ENCODE assay signal across 23 mouse cellular contexts in the genomic region with DNA sequence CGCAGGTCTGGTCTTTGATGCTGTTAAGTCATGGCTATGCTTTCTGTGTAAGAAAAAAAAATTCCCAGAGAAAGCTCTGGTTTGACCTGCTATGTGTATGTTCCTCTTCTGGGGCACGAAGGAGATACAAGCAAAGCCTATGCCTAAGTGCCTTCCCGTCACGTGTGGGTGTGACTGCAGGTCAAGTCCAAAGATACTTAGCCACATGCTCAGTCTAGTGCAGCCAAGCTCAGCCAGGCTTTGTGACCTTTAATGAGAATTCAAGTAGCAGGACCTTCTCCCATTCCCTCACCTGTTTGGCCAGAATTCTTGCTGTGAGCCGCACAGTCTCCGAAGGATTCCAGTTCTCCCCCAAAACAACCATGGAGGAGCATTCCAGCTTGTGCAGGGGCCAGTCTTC. TPM values are rescaled to one million over a fixed set of nuclear protein-coding genes. Genes with fewer than 3 reads are reported as not detected.
DNase-seq lines count a peak whose midpoint lies in the region; ATAC-seq and TF ChIP-seq lines count a peak whose summit lies in the region.
"Had no signal": no experiment of that assay in that cellular context is flagged by ENCODE, and none has a peak within 500 bp of the region (broad histone marks: within the 10 kb centered on the region; RNA-seq: fewer than 3 reads in every experiment).

No protein-coding gene starts in this region.

- no peak overlapping the region for H3K4me3 ChIP-seq in heart, adult 2 months
- no peak overlapping the region for H3K4me3 ChIP-seq in kidney, adult 2 months (ENCODE audit: insufficient read depth, low read depth, low read length)
- H3K4me3 ChIP-seq in heart, embryonic 15.5 days: no peak overlapping the region
- H3K4me3 ChIP-seq in kidney, postnatal 0 days (replicated peaks; ENCODE audit: low read depth, low read length): no peak overlapping the region
- H3K4me3 ChIP-seq in hindbrain, embryonic 12.5 days: no peak overlapping the region
- H3K4me3 ChIP-seq: forebrain, embryonic 10.5 days; limb, embryonic 12.5 days; midbrain, embryonic 15.5 days; neural tube, embryonic 13.5 days; stomach, embryonic 15.5 days had no signal

- no peaks in the 10 kb centered on the region for H3K4me1 ChIP-seq in heart, adult 2 months (ENCODE audit: control insufficient read depth, insufficient read depth, low read length)
- H3K4me1 ChIP-seq in kidney, adult 2 months (ENCODE audit: control insufficient read depth, insufficient read depth, low read length): no peaks in the 10 kb centered on the region
- peaks cover 48% of the 10 kb centered on the region for H3K4me1 ChIP-seq in heart, embryonic 15.5 days (replicated peaks)
- no peaks in the 10 kb centered on the region for H3K4me1 ChIP-seq in kidney, postnatal 0 days (replicated peaks; ENCODE audit: insufficient read depth, low read length)
- H3K4me1 ChIP-seq in hindbrain, embryonic 12.5 days: peaks cover 2% of the 10 kb centered on the region; the same call in 1 of the 2 replicates
- H3K4me1 ChIP-seq: stomach, embryonic 15.5 days had no signal

- DNase-seq in heart, adult 2 months: no peak
- no peak for DNase-seq in heart, postnatal 14 days
- peak; percentile 33 for DNase-seq in kidney, adult 2 months
- no peak for DNase-seq in kidney, adult 18-20 months
- DNase-seq in kidney, postnatal 0 days (ENCODE audit: low spot score): peak; percentile 65
- no peak for DNase-seq in layer of hippocampus, postnatal 36 days
- DNase-seq: cerebellum, adult 11 months; cerebellum, adult 9-11 months; liver, postnatal 0 days; right cerebral cortex, postnatal 4 days; thymus, adult 2 months had no signal

- TF ChIP-seq POLR2A in heart, adult 2 months (IDR thresholded peaks at IDR 0.05; ENCODE audit: insufficient read depth, low read depth, low read length): no peak
- TF ChIP-seq POLR2A in kidney, adult 2 months (IDR thresholded peaks at IDR 0.05; ENCODE audit: low read depth, low read length): no peak

- no peak overlapping the region for H3K9ac ChIP-seq in heart, adult 2 months (ENCODE audit: low read depth, low read length)
- H3K9ac ChIP-seq in heart, embryonic 15.5 days: 0 out of 2 replicates have a peak overlapping the region, but pooled peaks have one; percentile 20
- no peak overlapping the region for H3K9ac ChIP-seq in kidney, postnatal 0 days (ENCODE audit: low read depth, low read length)
- no peak overlapping the region for H3K9ac ChIP-seq in hindbrain, embryonic 12.5 days
- H3K9ac ChIP-seq: limb, embryonic 12.5 days; liver, postnatal 0 days; midbrain, embryonic 15.5 days; neural tube, embryonic 13.5 days; stomach, embryonic 15.5 days had no signal

- ATAC-seq in heart, embryonic 15.5 days (replicated peaks; ENCODE audit: insufficient number of reproducible peaks, insufficient read depth, low FRiP score, low read depth): no peak
- peak; percentile 69 for ATAC-seq in kidney, postnatal 0 days (replicated peaks; ENCODE audit: low FRiP score, low read depth)
- ATAC-seq in hindbrain, embryonic 12.5 days (ENCODE audit: low FRiP score): no peak
- ATAC-seq: forebrain, embryonic 16.5 days; intestine, postnatal 0 days; liver, postnatal 0 days; lung, postnatal 0 days; midbrain, embryonic 15.5 days had no signal

- H3K79me2 ChIP-seq in heart, adult 2 months (replicated peaks; ENCODE audit: control insufficient read depth, insufficient read depth, low read length): peaks cover 3% of the 10 kb centered on the region; the same call in 1 of the 2 replicates

- intact Hi-C loops in heart, adult 2 months (cut with DNase I): no loop called here
- intact Hi-C loops in heart, postnatal 14 days (cut with DNase I): no loop called here

- H3K9me3 ChIP-seq in heart, embryonic 15.5 days (replicated peaks): no peaks in the 10 kb centered on the region
- no peaks in the 10 kb centered on the region for H3K9me3 ChIP-seq in kidney, postnatal 0 days (replicated peaks; ENCODE audit: low read length)
- peaks cover 3% of the 10 kb centered on the region; the same call in 1 of the 2 replicates for H3K9me3 ChIP-seq in hindbrain, embryonic 12.5 days (replicated peaks)
- H3K9me3 ChIP-seq: forebrain, embryonic 10.5 days; limb, embryonic 12.5 days; midbrain, embryonic 15.5 days; neural tube, embryonic 13.5 days; stomach, embryonic 15.5 days had no signal

- no peaks in the 10 kb centered on the region for H3K36me3 ChIP-seq in heart, adult 2 months (ENCODE audit: control insufficient read depth, insufficient read depth, low read length)
- H3K36me3 ChIP-seq in kidney, adult 2 months (ENCODE audit: control insufficient read depth, insufficient read depth, low read length): no peaks in the 10 kb centered on the region
- H3K36me3 ChIP-seq in heart, embryonic 15.5 days: peaks cover 25% of the 10 kb centered on the region
- peaks cover 12% of the 10 kb centered on the region; the same call in 1 of the 2 replicates for H3K36me3 ChIP-seq in kidney, postnatal 0 days (ENCODE audit: insufficient read depth, low read length)
- H3K36me3 ChIP-seq in hindbrain, embryonic 12.5 days: peaks cover 14% of the 10 kb centered on the region
- H3K36me3 ChIP-seq: midbrain, embryonic 15.5 days had no signal

- no peak for TF ChIP-seq CTCF in heart, adult 2 months (IDR thresholded peaks at IDR 0.05)
- TF ChIP-seq CTCF in kidney, adult 2 months (conservative IDR thresholded peaks at IDR 0.05; ENCODE audit: insufficient read depth, insufficient read length, low read depth, low read length): no peak
- no peak for TF ChIP-seq CTCF in kidney, postnatal 0 days (IDR thresholded peaks at IDR 0.05; ENCODE audit: low read depth)

- 73% methylated on average over 6 of the region's 6 CpGs for WGBS in heart, adult 2 months
- 53% methylated on average over 6 of the region's 6 CpGs for WGBS in kidney, adult 2 months
- 65% methylated on average over 6 of the region's 6 CpGs for WGBS in heart, embryonic 15.5 days
- WGBS in kidney, postnatal 0 days: 57% methylated on average over 6 of the region's 6 CpGs
- 94% methylated on average over 6 of the region's 6 CpGs for WGBS in hindbrain, embryonic 12.5 days

- peak; percentile 92 for TF ChIP-seq EP300 in heart, adult 2 months (IDR thresholded peaks at IDR 0.05; ENCODE audit: insufficient read depth, low read depth, low read length)

- H3K4me2 ChIP-seq in heart, embryonic 15.5 days: no peak overlapping the region
- no peak overlapping the region for H3K4me2 ChIP-seq in kidney, postnatal 0 days (ENCODE audit: low read length)
- H3K4me2 ChIP-seq in hindbrain, embryonic 12.5 days (replicated peaks): no peak overlapping the region
- H3K4me2 ChIP-seq: limb, embryonic 12.5 days; liver, embryonic 11.5 days; midbrain, embryonic 15.5 days; neural tube, embryonic 13.5 days; stomach, embryonic 15.5 days had no signal

- H3K27me3 ChIP-seq in heart, adult 2 months (ENCODE audit: control insufficient read depth, insufficient read depth, low read length): no peaks in the 10 kb centered on the region
- no peaks in the 10 kb centered on the region for H3K27me3 ChIP-seq in kidney, adult 2 months (replicated peaks; ENCODE audit: control insufficient read depth, insufficient read depth, low read length)
- no peaks in the 10 kb centered on the region for H3K27me3 ChIP-seq in heart, embryonic 15.5 days
- H3K27me3 ChIP-seq in kidney, postnatal 0 days (ENCODE audit: insufficient read depth, low read length): no peaks in the 10 kb centered on the region
- no peaks in the 10 kb centered on the region for H3K27me3 ChIP-seq in hindbrain, embryonic 12.5 days
- H3K27me3 ChIP-seq: limb, embryonic 12.5 days; midbrain, embryonic 15.5 days; neural tube, embryonic 13.5 days; stomach, embryonic 15.5 days had no signal

- H3K27ac ChIP-seq in heart, adult 2 months: peak overlapping the region; percentile 21; the same call in 1 of the 2 replicates
- H3K27ac ChIP-seq in kidney, adult 2 months (ENCODE audit: insufficient read depth, low read depth, low read length): no peak overlapping the region
- peak overlapping the region; percentile 44 for H3K27ac ChIP-seq in heart, embryonic 15.5 days
- no peak overlapping the region for H3K27ac ChIP-seq in kidney, postnatal 0 days
- H3K27ac ChIP-seq in hindbrain, embryonic 12.5 days: no peak overlapping the region
- H3K27ac ChIP-seq: limb, embryonic 12.5 days; macrophage; midbrain, embryonic 15.5 days; neural tube, embryonic 13.5 days; stomach, embryonic 15.5 days had no signal

RNA-seq across cellular contexts. Expression of gene Smyd2, which starts 22.6 kb away (rescaled TPM):
- 10 to 100 TPM; 81.5 to 99.2 TPM for total RNA-seq in heart, adult 2 months (2021)
- 117 and 142 TPM in 2 replicates for polyA plus RNA-seq in heart, adult 2 months (2012; rRNA removed)
- 100 to 1,000 TPM; 122 to 138 TPM for total RNA-seq in heart, postnatal 14 days (2021)
- 42.8 and 46.3 TPM in 2 replicates for polyA plus RNA-seq in kidney, adult 2 months (2012; rRNA removed)
- polyA plus RNA-seq in heart, embryonic 15.5 days (2015; fragmentation: Nextera tagmentation; extraction: Ambion mirVana): 208 and 210 TPM in 2 replicates
- 70.4 and 72.1 TPM in 2 replicates for polyA plus RNA-seq in kidney, postnatal 0 days (2015; fragmentation: Nextera tagmentation; extraction: Ambion mirVana)
- 46.2 and 49.8 TPM in 2 replicates for polyA plus RNA-seq in hindbrain, embryonic 12.5 days (2016; fragmentation: Nextera tagmentation; extraction: Ambion mirVana)
- total RNA-seq in layer of hippocampus, postnatal 36 days (2021): 10 to 100 TPM; 74.5 to 77.0 TPM

Comparison
In these comparisons a context has a peak if more than half of its experiments do, and no peak if none do; other contexts are left out.
1. DNase-seq: peak in kidney, adult 2 months (single experiment) and kidney, postnatal 0 days (single experiment); none in heart, adult 2 months (0 of 2), heart, postnatal 14 days (0 of 2), kidney, adult 18-20 months (single experiment) and layer of hippocampus, postnatal 36 days (0 of 2).
2. H3K27ac ChIP-seq: peak in heart, adult 2 months (single experiment) and heart, embryonic 15.5 days (single experiment); none in kidney, adult 2 months (single experiment), kidney, postnatal 0 days (single experiment) and hindbrain, embryonic 12.5 days (single experiment).